Mouse (Mus musculus): ENCODE results near the gene Neb. TPM values are rescaled to one million over a fixed set of nuclear protein-coding genes. Genes with fewer than 3 reads are reported as not detected.
A peak's percentile ranks its signal among the peaks of the same experiment; 100 is the strongest.

Gene Neb
- 0.63 and 0.70 TPM in 2 replicates for polyA plus RNA-seq (2012; rRNA removed)

DNA sequence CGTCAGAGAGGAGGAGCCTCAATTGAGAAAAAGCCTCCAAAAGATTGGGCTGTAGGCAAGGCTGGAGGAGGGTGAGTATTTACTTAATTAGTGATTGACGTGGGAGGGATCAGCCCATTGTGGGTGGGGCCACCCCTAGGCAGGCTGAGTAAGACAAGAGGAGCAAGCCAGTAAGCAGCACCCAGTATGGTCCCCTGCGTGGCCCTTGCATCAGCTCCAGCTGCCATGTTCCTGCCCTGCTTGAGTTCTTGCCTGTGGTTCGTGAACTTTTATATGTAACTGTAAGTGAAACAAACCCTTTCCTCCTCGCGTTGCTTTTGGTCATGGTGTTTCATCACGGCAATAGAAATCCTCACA is at the start of gene Neb:
TSS of gene Neb (minus strand) at position 27 of the 357 bp plus-strand sequence.
- DNase-seq (ENCODE audit: low spot score) = no peak

DNA sequence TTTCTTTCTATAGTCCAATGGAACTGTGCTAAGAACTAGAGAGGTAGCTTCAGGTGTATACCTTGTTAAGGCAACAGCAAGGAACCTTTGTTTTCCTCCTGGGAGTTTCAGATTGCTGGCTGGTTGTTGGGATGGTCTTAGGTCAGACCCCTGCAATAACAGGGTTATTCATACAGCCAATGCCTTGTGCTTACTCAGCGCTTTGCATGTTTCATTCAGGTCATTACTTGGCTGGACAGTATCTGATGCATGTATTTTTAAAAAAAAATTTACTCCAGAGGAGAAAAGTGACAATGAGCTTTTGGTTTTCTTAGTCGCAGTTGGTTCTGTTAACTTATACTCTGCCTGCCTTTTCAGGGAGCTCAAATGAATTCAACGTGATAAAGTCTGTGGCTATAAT is 49.1 kb upstream of the Neb start:
- no peak for DNase-seq (ENCODE audit: low spot score)

DNA sequence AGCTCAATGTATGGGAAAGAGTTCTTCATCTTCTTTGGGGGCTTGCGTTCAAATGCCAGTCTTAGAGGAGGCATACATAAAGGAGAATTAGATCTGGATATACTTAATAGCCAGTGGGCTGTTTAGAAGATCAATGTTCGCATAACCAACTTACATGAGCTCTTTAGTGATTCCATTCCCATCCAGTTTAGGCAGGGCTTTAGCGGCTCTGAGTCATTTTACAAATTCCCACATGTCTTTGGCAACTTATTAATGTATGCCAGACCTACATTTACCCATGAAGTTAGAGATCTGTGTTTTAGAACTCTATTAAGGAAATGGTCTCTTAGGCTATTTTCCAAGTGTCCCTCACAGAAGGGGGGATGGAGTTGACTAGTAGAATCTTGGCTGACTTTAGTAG is 47.8 kb upstream of the Neb start:
- DNase-seq (ENCODE audit: low spot score) = no peak

DNA sequence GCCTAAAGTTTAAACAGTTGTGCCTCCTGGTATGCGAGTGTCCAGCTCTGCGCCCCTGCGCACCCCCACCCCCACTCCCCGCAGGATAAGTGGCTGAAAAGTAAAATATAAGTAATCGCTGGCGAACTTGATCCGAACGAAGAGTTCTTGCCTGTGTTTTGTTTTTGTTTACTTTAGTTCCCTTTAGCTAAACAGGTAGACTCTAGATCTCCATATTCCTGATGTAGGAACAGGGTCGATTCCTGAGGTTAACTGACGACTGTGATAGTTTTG is 47.2 kb upstream of the Neb start:
- no peak for DNase-seq (ENCODE audit: low spot score)

DNA sequence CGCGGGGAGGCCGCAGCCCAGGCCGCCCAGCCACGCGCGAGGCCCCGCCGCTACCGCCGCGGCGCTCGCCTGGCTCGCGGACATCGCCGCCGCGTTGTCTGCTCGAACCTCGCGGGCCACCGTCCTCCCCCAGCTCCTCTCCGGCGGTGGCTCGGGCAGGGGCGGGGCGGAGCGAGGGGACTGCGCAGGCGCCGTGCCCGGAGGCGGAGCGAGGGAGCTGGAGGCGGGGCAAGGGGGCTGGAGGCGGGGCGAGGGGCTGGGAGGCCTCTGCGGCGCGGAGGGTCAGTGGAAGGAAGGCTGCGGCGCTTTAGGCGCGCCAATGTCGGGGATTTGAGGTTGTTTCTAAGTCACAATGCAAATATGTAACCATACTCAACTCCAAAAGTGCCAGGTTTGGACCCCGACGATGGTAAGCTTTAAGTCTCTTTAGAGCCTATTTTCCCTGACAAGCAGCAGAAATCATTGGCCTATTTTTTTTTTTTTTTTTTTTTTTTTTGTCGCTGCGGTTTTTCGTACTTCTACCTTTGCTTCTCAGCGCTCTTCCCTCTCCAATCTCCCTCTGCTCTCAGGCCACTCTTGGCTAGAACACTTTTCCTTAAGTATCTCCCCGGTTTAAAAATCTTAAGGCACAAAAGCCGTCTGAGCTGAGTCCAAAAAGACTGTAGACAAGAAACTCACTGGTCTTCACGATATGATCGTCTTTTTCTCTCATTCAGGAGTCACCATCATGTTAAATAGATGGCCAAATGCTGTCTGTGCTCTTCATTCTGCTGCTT is 46.7 kb upstream of the Neb start, which contains the start of gene Arl5a:
TSS of gene Arl5a (minus strand) at position 155 of the 776 bp plus-strand sequence.
- peak; percentile 99 for DNase-seq (ENCODE audit: low spot score)

DNA sequence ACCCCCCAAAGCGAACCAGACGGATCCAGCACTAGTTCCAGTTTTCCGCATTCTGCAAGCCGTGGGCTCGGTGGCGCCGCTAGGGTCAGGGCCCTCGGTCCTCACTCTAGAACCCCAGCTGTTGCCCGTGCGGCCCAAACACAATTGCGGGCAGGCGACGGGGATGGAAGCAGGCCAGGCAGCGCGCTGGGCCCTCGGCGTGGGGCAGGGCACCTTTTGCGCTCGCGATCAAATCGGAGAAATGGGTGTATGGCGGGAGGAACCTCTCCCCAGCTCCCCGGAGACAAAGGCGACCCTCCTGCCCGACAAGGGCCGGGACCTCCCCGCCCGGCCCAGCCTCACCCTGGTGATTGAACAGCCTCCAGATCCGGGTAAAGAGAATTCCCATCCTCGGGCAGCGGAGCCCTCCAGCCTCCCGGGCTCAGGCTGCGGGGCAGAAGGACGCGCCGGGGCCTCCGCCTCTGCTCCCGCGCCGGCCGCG is 46.0 kb upstream of the Neb start:
- DNase-seq (ENCODE audit: low spot score) = no peak

DNA sequence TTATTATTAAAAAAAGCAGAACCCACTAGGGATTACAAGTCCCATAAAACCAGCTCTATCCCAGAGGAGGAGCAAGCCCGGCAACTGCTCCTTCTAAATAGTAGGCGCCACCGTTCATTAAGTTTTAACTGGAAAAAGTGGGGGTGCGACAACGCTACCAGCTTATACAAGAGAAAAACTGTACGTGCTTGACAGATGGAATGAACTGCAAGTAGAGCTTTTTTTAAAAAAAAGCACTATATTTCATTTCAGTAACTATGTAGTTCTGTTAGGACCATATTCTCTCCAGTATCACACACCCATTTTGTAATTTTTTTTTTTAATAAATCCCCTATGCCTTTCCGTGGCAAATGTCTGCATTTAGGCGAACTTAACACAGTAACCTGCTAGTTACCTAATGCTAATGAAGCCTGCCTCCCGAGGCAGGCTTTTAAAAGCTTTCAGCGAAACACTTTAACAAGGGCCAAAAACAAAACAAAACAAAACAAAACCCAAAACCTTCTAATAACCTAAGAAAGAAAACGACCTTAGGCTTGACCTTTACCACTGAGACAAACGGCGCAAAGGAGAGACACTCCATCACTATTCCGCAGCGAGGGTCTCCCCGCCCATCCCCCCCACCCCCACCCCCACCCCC is 45.5 kb upstream of the Neb start:
- no peak for DNase-seq (ENCODE audit: low spot score)

DNA sequence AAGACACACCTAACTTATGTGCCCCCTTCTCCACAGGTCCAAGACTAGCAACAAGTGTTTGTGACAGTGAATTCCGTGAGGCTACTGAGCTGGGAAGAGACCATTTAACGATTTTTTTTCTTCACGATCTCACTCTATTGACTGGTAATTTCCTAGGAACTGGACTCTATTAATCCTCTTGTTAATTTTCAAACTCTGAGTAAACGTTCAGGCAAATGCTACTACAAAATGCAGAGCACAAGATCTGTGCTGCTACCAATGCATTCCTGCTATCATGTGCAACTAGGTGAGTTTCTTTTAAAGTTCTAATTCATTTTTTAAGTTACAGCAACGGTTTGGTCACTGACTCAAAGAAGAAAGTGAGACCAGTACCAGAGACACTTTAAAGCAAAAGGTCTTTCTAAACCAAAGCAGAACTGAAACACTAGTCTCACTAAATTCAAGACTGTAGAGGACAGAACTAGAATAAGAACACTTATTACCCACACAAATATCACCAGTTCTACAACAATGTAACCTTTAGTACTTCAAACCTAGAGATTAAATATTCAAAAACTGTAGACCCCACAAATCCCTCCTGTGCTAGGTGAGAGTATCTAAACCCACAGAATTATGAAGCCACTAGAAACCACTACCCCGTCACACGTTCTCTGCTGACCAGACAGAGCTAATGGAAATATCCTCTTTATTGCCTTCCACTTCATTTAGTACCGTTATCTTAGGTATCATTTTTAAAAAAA is 44.8 kb upstream of the Neb start:
- DNase-seq (ENCODE audit: low spot score) = no peak

DNA sequence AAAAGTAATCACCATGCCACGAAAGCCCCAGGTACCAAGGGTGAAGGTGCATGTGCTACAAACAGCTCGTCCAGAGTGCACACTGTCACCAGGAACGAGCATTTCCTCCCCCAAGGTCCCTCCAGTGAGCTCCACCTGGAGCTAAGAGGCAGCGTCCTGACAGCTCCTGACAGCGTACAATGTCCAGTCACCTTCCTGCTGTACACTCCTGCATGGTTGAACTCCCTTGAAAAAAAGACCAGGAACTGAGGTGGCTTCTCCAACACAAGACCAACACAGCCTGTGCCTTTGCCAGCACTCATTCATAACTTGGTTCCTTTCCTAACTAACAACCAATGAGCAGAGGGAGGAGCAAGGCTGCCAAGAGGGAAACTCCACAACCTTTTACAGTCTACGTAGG is 42.9 kb upstream of the Neb start:
- DNase-seq (ENCODE audit: low spot score) = no peak

DNA sequence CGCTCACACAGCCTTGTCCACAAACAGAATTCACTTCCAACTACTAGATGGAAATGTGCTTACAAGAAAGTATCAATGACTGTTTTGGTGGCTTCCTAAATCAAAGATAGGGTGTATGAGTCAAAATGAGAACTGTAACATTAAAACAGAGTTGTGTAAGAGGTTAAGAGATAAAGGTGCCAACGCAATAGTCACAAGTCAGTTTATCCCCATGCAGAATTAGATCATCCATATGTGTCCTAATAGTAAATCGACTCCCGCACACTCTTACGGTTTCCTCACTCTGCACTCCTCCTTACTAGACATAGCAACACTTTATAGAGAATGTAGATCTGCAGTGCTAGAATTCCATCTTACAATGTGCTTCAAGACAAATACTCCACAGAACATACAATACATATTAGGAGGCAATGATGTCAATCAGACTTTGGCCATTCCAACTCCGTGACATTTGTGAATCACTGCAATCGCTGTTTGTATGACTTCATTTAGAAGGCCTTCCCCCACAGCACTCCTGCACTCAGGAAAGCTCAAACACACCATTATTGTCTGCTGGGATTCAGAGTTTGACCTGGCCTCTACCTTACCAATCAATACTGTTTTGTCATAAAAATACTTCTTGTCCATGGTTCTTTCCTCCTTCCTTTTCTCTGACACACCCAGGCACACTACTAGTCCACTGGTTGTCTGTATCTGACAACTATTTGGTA is 41.9 kb upstream of the Neb start:
- no peak for DNase-seq (ENCODE audit: low spot score)

DNA sequence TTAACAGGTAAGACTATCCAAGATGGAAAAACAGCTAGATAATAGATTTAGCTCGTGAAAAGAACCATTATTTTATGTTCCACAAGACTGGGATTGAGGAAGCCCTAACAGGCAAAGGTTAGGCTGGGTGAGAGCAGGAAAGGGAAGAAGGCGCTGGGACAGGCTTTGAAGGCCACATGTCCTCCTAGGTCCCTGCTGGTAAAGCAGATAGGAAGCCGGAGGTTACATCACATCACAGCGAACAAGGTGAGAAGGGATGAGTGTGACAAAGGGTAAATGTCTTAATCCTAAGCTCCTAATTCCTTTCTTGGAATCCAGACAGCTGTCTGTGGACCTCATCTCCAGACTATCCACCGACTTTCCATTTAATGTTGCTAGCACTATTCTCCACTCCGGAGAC is 41.0 kb upstream of the Neb start:
- no peak for DNase-seq (ENCODE audit: low spot score)

DNA sequence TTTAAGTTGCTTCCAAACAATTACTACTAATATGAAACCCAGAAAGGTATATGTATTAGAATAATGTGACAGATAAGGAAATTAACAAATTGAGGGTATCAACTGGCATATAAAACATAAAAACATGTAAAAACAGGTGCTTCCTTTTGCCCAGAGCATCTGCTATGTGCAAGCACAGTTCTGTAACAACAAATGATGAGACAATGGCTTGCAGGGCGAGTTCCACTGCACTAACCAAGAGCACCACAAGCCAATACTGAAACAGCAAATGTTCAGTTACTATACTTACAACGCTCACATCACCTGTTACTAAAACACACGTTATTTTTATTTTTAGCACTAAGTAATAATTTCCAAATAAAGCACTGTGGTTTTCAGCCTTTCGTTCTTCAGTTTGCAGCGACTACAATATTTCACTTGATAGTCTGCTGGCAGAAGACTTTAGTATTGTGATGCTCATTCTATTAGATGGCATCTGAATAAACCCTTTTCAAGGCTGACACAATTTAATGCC is 34.3 kb upstream of the Neb start:
- DNase-seq (ENCODE audit: low spot score) = no peak

DNA sequence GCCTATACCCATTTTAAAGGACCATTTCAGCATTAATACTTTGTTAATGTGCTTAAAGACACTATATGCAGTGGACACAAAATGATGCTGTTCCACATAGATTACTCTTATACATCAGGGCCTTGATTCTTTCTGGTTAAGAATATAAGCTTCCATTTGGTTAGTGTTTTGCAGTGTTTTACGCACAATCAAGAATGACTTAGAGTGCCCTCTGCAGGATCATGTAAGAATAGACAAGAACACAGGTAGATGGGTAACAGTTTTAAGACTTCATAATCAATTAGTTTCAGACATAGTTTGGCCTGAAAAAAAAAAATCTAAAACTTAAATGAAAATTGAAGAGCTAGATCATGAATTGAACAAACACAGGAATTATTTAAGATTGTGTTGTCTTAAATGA is 28.2 kb upstream of the Neb start:
- no peak for DNase-seq (ENCODE audit: low spot score)

DNA sequence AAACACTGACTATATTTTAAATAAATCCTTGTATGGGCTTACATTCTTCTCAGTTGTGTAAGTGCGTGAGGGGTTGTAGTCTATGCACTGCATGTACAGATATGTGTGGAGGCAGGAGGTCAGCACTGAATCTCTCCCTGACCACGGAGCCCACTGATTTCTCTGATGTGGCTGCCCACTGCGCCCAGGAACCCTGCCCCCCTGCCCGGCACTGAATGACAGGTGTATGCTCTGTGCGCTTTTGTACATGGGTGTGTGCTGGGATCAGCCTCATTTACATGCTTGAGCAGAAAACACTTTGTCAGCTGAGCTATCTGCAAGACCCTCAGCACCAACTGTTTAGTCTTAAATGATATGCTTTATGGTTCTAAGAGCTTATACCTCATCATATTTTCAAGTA is 27.0 kb upstream of the Neb start:
- DNase-seq (ENCODE audit: low spot score) = no peak

DNA sequence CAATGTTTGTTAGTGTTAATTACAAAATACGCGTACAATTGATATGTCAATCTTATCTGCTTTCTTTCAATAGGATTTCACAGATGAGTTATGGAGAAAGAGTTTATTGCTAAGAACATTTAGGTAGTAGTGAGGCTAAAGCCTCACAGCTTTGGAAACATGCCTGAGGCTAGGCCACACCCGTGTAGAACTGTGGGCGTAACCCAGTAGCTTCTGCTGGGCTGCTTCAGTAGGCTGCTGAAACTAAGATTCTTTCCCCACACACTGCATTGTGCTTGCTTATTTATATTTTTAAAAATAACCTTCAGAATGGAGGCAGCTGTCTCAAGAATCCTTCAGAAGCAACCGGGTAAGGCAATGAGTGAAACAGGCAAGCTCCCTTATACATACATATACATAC is 16.3 kb upstream of the Neb start:
- no peak for DNase-seq (ENCODE audit: low spot score)

DNA sequence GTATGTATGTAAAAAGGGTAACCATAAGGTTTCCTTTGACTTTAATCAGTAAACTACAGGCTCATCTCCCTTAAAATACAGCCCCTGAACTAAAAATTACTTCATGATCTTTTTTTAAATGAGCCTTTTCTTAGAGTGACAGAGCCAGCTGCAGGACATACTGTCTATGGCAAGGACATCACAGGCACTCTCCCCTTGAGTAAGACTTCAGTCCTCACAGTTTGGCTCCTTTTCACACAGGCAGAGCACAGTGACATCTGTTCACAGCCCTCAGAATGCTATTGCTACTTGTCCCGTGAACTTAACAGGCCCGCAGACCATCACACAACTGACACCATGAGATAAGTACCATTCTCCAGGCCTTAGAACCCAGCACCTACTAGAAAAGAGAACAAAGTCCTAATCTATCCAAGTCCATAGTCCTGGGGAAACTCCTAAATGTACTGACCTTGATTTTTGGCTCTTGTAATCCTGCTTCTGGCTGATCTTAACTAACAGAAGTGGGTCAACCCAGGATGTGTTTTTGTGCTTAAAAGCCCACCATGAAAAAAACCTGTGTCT is 12.2 kb upstream of the Neb start:
- DNase-seq (ENCODE audit: low spot score) = no peak

DNA sequence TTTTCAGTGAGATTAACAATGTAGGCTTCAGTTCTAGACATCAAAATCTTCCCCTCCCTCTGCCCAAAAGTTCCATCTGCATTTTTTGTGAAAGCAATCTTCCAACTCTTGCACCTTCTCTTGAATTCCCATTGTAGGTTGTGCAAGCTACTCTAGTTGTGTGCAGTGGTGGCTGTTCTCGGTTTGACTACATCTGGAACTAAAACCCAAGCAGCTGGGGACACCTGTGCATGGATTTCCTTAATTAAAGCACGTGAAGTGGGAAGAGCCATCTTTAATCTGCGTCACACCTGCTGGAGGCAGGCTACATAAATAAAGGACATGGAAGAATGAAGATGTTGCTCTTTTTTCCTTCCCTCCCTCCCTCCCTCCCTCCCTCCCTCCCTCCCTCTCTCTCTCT is 11.7 kb upstream of the Neb start:
- DNase-seq (ENCODE audit: low spot score) = no peak

DNA sequence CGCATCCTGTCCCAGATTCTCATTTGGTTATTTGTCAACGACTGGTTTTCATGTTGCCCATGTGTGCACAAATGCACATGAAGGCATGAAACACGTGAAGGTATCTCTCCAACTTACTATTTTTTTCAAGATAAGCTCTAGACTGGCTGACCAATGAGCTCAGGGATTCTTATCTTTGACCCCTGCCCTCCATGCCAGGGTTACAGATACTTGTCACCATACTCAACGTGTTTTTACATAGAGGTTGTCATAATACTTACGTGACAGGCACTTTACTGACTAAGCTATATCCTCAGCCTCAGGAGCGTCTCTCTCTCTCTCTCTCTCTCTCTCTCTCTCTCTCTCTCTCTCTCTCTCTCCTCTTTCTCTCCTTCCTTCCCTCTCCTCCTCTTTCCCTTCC is 8.2 kb upstream of the Neb start:
- no peak for DNase-seq (ENCODE audit: low spot score)

DNA sequence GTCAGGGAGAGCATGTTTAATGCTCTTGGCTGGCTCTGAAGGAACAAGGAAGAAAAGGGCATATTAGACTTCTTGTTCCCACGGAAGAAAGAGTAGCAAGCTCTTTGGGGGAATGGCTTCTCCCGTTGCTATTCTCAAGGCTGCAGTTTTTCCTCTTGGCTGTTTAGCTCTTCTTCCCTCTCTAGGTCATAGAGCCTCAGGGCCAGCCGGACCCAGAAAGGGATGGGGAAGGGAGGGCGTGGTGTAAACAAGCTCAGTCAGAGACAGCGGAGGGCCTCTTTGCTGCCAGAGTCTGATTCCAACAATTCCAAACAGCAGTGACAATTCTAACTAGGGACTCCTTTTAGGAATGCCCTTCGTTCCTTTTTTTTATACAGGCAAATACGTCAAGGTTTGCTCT is 7.8 kb upstream of the Neb start:
- DNase-seq (ENCODE audit: low spot score) = no peak

DNA sequence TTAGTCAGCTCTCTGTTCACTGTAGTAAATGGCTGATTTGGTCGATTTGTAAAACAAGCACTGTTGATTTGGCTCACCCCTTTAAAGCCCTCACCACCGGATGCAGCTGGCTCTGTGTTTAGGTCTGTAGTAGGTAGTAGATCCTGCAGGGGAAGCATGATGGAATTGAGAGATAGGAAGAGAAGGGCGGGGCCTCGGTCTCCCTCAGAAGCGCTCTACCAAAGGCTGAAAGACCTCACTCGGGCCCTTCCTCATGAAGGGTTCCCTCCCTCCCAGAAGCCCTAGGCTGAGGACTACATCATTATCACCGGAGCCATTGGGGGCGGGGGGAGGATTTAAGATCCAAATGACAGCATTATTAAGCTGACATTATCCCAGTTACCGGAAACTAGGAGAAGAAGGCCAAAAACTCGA is 581 bp upstream of the Neb start:
- DNase-seq (ENCODE audit: low spot score) = no peak

DNA sequence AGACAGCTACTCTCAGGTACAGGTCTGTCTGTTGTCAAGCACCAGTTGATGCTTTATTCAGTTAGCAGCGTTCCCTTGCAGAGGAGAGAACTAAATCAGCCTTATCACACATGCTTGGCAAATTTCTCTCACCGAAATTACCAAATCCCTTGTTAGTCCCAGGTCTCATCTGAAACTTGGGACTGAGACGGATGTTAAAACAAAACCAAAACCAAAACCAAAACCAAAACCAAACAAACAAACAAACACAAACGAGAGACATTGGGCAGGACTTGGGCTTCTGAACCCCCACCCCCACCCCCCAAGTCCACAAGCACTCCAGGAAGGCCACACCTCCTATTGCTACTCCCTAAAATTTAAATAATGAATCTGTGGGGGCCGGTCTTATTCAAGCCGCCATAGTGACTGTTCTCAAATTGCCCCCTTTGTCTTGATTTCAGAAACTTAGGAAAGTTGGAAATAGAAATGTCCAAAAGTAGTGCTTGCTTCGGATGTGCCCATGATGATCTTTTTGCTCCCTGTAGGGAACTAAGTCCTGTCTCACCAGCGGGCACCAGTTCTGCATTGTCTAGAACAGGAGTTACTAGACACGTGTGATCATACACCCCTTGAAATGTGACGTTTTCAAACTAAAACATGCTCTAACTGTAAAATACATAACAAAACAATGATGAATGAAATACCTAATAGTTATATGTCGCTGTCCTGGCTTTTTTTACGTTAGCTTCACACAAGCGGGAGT is 397 bp downstream of the Neb start:
- DNase-seq (ENCODE audit: low spot score) = no peak

Measured in urinary bladder, adult 2 months (tissue).